Mouse (Mus musculus): ENCODE data around the gene Rab6b.
"Not testable (repeated sequence)": the region's sequence is repeated elsewhere in the genome, so short reads cannot be mapped to it uniquely, and the experiment has no call there.

Gene Rab6b

GRCm38 (mm10) chr9:103093681-103094080 lies 17.9 kb upstream of the Rab6b start:
- no peak for DNase-seq (ENCODE audit: low spot score in 2 of 2)

- DNase-seq (ENCODE audit: low spot score in 2 of 2): not testable (repeated sequence)
These were observed 3.2 kb upstream of the Rab6b start for GRCm38 (mm10) chr9:103108341-103108798.

GRCm38 (mm10) chr9:103108943-103109670 lies 2.5 kb upstream of the Rab6b start:
- no peak for DNase-seq (ENCODE audit: low spot score in 2 of 2)

- DNase-seq (ENCODE audit: low spot score in 2 of 2): no peak
These were observed 1.7 kb upstream of the Rab6b start for GRCm38 (mm10) chr9:103109911-103110310.

GRCm38 (mm10) chr9:103110727-103111501 lies 673 bp upstream of the Rab6b start:
- no peak for DNase-seq (ENCODE audit: low spot score in 2 of 2)

GRCm38 (mm10) chr9:103112471-103113271 lies 1.1 kb downstream of the Rab6b start:
- no peak for DNase-seq (ENCODE audit: low spot score in 2 of 2)

- DNase-seq (ENCODE audit: low spot score in 2 of 2): no peak
These were observed 1.8 kb downstream of the Rab6b start for GRCm38 (mm10) chr9:103113351-103113750.

GRCm38 (mm10) chr9:103114326-103114725 lies 2.7 kb downstream of the Rab6b start:
- no peak for DNase-seq (ENCODE audit: low spot score in 2 of 2)

GRCm38 (mm10) chr9:103114901-103115300 lies 3.3 kb downstream of the Rab6b start:
- DNase-seq (ENCODE audit: low spot score in 2 of 2): no peak

- no peak for DNase-seq (ENCODE audit: low spot score in 2 of 2)
These were observed 5.4 kb downstream of the Rab6b start for GRCm38 (mm10) chr9:103116941-103117340.

GRCm38 (mm10) chr9:103117495-103117894 lies 5.9 kb downstream of the Rab6b start:
- DNase-seq (ENCODE audit: low spot score in 2 of 2): no peak

- DNase-seq (ENCODE audit: low spot score in 2 of 2): no peak
These were observed 6.4 kb downstream of the Rab6b start for GRCm38 (mm10) chr9:103117951-103118350.

- DNase-seq (ENCODE audit: low spot score in 2 of 2): no peak
These were observed 7.2 kb downstream of the Rab6b start for GRCm38 (mm10) chr9:103118651-103119275.

- DNase-seq (ENCODE audit: low spot score in 2 of 2): no peak
These were observed 8.2 kb downstream of the Rab6b start for GRCm38 (mm10) chr9:103119781-103120180.

GRCm38 (mm10) chr9:103120231-103120630 lies 8.6 kb downstream of the Rab6b start:
- no peak for DNase-seq (ENCODE audit: low spot score in 2 of 2)

GRCm38 (mm10) chr9:103121546-103121945 lies 10.0 kb downstream of the Rab6b start:
- no peak for DNase-seq (ENCODE audit: low spot score in 2 of 2)

- DNase-seq (ENCODE audit: low spot score in 2 of 2): no peak
These were observed 13.2 kb downstream of the Rab6b start for GRCm38 (mm10) chr9:103124746-103125145.

GRCm38 (mm10) chr9:103133493-103134124 lies 22.0 kb downstream of the Rab6b start:
- no peak for DNase-seq (ENCODE audit: low spot score in 2 of 2)

- no peak for DNase-seq (ENCODE audit: low spot score in 2 of 2)
These were observed 23.0 kb downstream of the Rab6b start for GRCm38 (mm10) chr9:103134450-103135030.

- DNase-seq (ENCODE audit: low spot score in 2 of 2): no peak
These were observed 27.9 kb downstream of the Rab6b start for GRCm38 (mm10) chr9:103139481-103139880.

GRCm38 (mm10) chr9:103140384-103140783 lies 28.8 kb downstream of the Rab6b start:
- no peak for DNase-seq (ENCODE audit: low spot score in 2 of 2)
